Mouse (Mus musculus) adrenal gland (tissue): ENCODE data around the gene Ubb.
"Not testable (repeated sequence)": the region's sequence is repeated elsewhere in the genome, so short reads cannot be mapped to it uniquely, and the experiment has no call there.

Experiments
- intact Hi-C: fragments of 180-260 bp; cut with DNase I; formaldehyde crosslinking; loops from one replicate; pipeline ENCODE4 v1.15.1; 2025
- long read RNA-seq, 2 experiments: library from polyadenylated mRNA; unstranded; transcript quantifications; one replicate each; pipeline ENCODE4 v2.0.0; 2020; ENCODE audit warnings: borderline replicate concordance in 1 of 2; ENCODE audit not compliant: insufficient replicate concordance in 1 of 2

Gene Ubb
- long read RNA-seq, experiment 1, transcript Ubb-201 (2 exons, 1,499 nt), result major isoform, 3,210 of 3,277 reads
- long read RNA-seq, experiment 1, partial matches to known transcripts, result 61 of 3,277 reads
- long read RNA-seq, experiment 1, other reads (novel, unspliced or antisense), result 6 of 3,277 reads
- long read RNA-seq, experiment 2, transcript Ubb-201 (2 exons, 1,499 nt), result major isoform, 2,533 of 2,603 reads
- long read RNA-seq, experiment 2, partial matches to known transcripts, result 59 of 2,603 reads
- long read RNA-seq, experiment 2, other reads (novel, unspliced or antisense), result 8 of 2,603 reads

DNA sequence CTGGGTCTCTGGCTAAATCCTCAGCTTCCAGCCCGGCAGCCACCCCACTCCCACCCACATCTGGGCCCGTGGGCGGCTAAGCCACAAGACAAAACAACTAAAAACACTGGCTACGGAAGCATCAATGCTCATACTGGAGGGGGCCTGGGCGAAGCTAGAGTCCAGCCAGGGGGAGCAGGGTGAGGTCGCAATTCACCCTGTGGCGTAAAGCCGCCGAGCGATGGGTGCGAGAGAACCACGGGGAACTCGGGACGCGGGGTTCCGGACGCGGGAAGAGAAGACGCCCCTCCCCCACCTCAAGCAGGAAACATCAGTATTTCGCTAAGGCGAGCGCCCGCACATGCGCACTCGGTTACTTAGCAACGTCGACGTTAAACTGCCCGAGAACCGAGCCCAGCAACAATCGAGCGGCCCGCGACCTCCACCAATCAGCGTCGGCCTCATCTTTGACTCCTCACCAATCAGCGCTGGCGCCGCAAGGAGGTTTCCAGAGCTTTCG is at the start of gene Ubb:
Gene Ubb (plus strand): TSS at position 445 of the 499 bp plus-strand sequence.
- intact Hi-C loops, result loop anchor here (5.0 kb wide), 1 partner anchor 52 kb away; no protein-coding TSS in a partner anchor

DNA sequence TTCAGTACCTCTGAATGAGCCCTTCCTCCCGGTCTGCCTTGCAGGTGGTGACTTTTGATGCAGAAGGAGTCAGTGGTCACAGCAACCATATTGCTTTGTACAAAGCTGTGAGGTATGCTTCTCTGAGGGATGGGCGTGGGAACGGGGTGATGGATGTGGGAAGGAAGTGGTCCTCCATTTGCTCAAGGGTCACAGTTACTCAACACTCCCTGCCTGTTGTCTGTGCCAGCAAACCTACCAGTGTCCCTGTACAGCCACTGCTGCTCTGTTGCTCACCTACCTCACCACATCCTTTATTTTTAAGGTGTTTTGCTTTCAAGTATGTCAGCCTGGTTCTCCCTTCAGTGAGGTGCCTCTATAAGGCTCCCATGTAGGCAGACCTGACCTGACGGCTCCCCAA is 43.3 kb upstream of the Ubb start:
- intact Hi-C loops, result no loop called here

DNA sequence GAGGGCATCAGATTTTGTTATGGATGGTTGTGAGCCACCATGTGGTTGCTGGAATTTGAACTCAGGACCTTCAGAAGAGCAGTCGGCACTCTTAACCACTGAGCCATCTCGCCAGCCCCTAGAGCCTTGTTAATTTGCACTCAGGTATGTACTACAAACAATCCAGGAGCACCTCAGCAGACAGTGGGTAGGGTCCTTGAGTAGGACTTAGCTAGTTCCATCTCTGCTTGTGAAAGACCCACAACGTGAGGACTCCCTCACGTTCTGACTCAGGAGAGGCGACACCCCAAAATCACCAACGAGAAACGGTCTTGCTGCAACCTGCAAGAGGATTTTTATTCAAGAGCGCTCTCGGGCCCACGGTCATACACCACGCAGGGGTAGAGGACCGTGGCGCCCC is 42.6 kb upstream of the Ubb start:
- intact Hi-C loops, result not testable (repeated sequence)

DNA sequence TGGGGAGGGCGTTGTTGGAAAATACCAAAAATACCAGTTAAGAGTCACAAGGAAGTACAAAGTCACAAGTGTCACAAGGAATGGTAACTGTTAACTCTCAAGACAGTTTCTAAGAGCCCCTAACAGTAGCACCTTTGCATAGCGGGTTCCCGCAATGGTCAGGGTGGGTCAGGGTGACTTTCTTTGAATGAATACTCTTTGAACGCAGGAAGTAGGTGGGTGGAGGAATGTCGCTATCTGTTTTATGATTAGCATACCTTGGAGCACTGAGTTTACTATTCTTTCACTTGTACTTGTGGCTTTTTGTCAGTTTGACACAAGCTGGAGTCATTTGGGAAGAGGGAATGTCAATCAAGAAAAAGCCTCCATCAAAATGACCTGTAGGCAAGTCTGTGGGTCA is 42.2 kb upstream of the Ubb start:
- intact Hi-C loops, result not testable (repeated sequence)

DNA sequence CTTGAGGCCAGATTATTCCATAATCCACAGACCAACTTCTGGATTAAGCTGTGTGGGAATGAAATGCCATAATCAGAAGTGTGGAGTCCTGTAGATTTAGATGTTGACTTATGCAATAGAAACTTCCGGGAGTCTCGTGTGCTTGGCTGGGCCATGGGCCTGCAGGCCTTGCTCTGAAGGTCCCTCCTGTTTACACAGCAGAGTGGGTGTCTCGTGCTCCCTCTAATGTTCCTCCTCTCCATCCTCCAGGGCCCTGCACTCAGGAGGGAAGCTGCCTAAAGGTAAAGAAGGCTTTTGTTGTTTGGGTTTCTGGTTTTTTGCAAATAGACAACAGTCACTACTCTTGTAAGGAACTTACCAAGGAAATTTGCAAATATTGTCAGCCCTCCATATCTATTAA is 41.4 kb upstream of the Ubb start:
- intact Hi-C loops, result no loop called here

DNA sequence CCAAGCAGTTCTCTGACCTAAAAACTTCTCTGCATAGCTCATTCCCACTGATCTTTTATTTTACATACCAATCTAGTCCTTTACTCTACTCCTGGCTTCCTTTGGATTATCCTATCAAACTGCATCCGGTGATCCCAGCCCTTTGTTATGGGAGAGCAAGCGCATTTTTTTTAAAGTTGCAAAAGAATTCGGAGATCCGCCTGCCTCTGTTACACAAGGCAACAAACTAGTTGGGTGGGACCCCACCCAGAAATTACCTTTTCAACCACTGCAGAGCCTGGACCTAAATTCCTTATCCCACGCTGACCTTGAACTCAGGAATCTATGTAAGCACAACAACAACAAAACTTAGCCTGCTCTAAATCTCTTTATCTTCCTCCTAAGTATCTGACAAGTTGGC is 40.0 kb upstream of the Ubb start:
- intact Hi-C loops, result no loop called here

DNA sequence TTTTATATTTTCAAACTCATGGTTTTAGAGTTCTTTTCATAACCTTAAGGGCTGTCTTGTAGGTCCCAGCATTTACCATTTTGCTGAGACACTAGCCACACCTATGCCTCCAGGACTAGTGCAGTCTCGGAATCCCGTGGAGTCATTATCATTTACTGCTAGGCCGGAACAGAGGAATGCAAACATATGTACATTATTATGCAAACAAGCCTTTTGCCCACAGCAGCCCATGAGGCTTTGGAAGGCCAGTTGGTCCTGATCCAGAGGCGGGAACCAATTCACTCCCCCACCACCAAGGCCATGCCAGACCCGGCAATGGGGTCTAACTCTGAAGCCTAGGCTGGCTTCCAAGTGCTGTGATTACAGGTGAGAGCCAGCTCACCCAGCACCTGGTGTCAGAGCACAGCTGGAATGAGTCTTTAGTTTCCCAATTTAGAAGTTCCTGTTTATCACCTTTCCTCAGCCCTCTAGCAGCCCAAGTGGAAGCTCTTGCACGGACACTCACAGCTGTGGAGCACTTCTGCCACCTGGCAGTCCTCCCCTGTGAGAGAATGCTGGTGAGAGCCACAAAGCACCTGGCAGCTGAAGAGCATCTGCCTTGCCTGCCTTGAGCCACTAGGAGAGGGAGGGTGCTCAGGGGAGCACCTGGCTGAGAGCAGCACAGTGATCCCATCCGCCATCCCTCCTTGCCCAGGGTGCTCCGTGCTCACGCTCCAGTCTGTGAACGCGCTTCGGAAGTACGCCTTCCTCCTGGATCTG is 39.3 kb upstream of the Ubb start:
- intact Hi-C loops, result no loop called here

DNA sequence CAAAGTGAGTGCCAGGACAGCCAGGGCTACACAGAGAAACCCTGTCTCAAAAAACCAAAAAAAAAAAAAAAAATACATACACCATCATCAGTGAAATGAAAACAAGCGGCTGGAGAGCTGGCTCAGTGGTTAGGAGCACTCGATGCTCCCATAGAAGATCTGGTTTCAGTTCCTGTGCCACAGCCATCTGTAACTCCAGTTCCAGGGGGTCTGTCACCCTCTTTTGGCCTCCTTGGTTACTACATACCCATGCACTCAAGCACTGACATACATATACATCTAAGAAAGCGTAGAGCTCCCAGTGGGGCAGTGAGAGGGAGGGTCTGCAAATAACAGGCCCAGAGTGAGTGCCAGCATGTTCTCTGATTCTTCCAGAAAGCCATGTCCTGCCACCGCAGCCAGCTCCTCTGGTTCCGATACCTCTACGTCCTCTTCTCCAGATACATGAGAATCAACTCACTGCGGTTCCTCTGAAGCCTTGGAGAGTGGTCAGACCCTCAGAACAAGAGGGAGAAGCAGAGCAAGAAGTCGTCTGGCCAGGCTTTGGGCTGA is 38.4 kb upstream of the Ubb start:
- intact Hi-C loops, result no loop called here

DNA sequence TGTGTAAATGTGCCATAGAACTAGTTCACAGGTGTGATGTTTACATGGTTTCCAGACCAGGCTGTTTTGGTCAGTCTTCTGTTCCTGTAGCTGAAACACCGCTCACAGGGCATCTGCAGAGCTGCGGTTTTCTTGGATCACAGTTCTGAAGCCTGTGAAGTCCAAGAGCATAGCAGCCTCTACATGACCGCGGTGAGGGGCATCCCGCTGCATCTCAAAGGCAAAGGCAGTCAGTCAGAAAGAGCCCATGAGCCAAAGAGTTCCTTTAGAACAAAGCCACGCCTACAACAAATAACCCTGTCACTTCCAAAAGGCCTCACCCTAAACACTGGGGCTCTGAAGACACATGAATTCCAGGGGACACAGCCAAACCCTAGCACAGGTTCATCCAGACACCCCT is 37.7 kb upstream of the Ubb start:
- intact Hi-C loops, result no loop called here

DNA sequence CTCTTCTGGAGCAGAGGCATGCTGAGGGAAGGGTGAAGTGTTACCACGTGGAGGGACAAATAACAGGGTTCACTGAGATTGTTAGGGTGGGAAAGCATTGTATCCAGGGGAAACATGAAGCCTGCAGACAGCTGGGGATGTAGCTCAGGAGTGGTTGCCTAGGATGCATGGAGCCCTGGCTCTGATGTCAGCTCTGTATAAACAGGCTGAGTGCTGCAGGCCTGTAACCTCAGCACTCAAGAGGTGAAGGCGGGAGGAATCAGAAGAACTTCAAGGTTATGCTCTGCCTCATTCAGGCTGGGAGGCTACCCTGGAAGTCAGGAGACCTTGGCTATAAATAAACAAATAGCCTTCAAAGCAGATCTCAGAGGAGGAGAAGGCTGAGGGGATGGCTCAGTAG is 32.0 kb upstream of the Ubb start:
- intact Hi-C loops, result no loop called here

DNA sequence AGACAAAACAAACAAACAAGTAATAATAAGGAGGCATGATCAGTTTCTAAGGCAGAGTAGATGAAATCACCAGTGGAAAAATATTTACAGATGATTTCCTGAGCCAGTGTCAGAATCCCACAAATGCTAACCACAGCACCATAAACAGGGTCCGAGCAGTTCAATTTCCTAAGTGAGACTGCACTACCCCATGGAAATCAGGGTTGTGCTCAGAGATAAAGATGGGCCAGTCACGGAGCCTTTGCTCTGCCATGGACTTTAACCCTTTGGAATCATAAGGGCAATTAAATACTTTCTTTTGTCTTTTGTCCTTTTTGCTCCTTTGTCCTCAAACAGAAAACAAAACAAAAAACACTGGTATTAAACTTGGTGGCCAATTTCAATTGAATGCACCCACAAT is 28.7 kb upstream of the Ubb start:
- intact Hi-C loops, result no loop called here

DNA sequence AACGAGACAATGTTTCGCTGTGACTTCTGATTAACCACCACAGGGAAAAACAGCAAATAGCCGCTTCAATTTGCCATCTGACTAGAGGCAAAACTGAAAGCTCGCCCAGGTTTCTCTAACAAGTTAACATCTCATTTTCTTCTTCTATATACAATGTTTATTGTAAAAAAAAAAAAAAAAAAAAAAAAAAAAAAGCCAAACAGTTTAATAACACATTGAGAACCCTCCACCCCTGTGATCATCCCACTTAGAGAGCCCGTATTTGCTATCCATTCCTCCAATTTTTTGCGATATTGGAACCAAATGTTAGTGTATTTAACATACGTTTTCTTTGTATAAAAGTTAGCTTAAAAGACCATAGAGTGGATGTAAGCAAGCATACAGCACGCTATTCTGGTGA is 13.9 kb upstream of the Ubb start:
- intact Hi-C loops, result no loop called here

DNA sequence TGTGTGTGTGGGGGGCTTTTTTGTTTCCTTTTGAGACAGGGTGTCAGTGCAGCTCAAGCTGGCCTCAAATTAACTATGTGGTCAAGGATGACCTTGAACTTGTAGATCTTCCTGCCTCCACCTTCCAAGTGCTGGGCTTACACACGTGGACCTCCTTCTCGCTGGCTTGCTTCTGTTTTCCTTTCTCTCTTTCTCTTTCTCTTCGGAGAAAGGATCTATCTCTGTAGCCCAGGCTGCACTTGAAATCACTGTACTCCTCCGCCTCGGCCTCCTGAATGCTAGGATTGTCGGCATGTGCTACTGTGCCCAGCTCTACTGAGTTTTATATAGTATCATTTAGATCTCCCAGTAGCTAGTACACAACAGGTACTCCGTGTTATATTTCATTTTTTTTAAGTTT is 13.4 kb upstream of the Ubb start:
- intact Hi-C loops, result no loop called here

DNA sequence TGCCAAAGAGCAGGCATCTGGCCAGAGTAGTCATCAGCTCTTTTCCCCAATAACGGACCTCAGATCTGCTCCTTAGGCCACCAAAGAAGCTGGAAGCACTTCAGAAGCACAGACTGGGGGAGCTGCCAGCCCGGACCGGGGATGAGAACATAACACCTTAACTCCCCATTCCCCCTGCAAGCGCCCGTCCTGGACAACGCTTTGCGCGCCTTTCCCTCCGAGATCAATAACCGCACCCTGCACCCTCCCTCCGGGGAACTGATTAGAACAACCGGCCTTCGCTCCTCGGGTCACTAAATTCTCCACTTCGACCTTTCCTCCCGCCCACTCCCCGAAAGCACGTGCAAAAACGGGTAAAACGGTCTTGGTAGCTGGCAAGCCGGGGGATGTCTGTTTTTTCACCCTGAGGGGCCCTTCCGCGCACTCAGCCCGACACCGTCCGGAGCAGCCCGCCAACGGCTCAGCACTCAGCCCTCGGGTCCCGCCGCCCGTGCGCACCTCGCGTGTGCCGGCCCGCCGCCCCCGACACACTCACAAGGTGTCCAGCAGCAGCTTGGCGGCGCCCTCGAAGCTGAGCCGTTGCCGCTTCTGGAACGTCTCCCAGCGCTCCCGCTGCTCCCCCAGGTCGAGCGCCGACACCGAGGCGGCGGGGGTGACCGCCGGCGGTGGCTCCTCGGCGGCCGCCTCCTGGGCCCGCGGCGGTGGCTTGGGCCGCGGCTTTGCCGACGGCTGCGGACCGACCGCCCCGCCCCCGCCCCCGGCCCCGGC is 12.5 kb upstream of the Ubb start:
- intact Hi-C loops, result no loop called here

DNA sequence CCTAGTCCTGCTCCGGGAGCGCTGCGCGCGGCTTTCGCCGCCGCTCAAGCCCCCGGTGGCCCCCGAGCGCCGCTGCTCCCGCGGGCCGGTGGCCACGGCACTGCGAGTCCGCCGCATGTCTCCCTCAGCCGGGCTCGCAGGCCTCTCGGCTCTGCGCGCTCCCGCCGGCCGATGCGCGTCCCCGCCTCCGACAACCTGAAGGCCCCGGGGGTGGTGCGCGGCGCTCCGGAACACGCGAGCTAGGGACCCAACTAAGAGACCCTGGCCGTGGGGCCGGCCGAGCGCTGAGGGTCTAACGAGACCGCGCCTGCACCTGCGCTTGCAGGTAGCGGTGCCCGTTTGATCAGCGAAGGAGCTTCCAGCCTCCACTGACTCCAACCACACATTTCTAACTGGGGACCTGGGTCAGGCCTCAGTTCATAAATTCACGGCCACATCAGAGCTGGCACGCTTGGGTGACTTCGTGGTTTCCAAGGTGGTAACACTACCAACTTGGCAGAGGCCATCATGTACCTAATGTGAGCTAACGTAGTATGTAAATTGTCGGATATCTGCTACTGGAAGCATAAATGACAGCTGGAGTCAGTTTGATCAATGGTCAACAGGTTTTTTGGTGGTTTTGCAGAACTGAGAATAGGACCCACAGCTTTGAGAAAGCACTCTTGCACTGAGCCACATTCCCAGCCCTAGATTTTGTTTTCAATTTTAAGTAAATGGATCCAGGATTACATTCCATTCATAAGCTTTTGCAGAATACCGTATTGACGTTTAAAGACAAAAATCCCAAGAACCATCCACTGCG is 11.7 kb upstream of the Ubb start, which contains the start of gene Cenpv:
Gene Cenpv (minus strand): TSS at position 173 of the 802 bp plus-strand sequence.
- intact Hi-C loops, result no loop called here

DNA sequence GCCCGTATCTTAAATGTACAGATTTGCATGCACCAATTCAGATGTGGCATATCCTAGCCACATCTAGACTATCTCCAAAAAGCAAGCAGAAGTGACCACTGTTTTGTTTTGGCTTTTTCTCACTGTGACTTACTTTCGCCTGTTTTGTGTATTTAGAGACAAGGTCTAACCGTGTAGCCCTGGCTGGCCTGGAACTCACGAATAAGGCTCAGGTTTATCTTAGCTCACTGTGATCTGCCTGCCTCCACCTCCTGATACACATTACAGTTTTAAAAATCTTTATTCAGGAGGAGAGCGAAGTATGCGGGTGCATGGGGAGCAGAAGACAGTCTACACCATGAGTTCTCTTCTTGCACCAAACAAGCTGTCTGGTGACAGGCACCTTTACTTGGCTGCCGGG is 10.8 kb upstream of the Ubb start:
- intact Hi-C loops, result no loop called here

DNA sequence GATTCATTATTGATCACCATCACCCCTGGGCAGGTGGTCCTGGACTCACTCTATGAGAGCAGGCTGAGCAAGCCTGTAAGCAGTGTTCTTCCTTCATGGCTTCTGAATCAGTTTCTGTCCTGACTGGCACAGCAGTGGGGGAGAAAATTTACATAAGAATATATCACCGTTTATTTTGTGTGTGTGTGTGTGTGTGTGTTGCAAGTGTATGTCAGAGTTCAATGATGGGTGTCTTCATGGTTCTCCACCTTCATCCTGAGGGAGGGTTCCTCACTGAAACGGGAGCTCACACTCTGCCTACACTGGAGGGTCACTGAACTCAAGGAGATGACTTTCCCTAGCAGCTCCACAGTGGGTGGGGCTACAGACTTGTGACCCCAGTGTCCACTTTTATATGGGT is 10.0 kb upstream of the Ubb start:
- intact Hi-C loops, result no loop called here

DNA sequence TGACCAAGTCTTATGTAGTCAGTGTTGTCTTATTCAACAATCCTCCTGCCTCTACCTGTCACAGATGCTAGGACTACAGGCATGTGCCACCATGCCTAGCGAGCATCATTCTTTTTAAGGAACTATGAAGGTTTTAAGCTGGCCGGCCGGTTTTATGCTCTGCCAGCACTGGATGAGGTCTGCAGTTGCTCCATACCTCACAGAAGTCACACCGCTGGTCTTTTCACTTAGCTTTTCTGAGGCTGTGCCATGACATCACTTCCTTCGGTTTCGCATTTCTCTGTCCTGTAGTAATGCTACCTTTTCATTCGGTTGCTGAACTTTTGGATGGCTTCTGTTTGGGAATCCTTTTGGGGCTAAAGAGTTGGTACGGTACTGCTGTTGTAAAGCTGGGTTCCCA is 9.4 kb upstream of the Ubb start:
- intact Hi-C loops, result no loop called here

DNA sequence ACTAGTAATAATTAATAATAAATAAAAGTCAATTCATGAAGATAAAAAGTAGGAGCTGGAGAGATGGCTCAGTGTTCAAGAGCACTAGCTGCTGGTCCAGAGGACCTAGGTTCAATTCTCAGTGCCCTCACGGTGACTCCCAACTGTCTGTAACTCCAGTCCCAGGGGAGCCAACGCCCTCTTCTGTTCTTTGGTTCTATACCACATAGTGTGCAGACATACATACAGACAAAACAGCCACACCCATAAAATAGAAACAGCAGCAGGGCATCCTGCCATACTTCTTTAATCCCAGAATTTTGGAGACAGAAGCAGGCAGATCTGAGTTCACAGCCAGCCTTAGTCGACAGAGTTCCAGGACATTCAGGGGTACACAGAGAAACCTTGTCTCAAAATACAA is 7.0 kb upstream of the Ubb start:
- intact Hi-C loops, result no loop called here

DNA sequence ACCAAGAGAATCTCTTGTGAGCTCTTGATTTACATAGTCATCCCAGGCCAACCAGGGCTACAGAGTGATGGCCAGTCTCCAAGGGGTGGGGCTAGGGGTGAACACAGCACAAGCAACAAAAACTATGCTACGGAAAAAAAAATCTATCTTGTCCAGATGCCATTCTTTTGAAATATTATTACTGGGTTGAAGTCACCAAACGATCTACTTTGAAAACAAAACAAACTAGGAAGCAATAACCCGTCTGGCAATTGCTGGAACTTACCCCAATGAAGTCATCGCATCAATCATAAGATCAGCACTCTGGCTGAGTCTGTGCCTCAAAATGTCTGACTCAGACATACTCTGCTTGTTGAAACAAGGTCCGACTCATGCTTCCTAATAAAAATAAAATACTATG is 1.2 kb upstream of the Ubb start:
- intact Hi-C loops, result loop anchor here (5.0 kb wide), 1 partner anchor 53 kb away; no protein-coding TSS in a partner anchor

DNA sequence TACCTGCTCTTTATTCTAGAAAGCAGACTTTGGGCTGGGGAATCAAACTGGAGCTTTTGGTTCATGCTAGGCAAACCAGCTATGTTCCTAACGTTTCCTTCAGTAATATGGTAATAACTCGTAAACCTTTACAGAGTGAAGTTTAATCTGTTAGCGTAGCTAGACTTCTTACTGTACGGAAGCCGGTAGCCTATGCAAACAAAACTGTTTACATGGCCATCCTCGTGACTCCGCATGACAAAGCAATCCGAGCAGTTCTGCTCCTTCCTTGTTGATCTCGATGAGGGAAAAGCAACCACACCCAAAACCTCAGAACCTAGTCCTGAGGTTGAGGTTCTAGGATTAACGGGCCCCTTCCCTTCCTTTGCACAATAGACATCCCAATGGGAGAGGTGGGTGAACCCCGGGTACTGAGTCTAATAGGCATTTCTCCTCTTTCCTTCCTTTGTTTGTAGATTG is 715 bp upstream of the Ubb start:
- intact Hi-C loops, result loop anchor here (5.0 kb wide), 1 partner anchor 52 kb away; no protein-coding TSS in a partner anchor
